Mouse (Mus musculus): ENCODE measurements around the gene Ercc2. TPM values are rescaled to one million over a fixed set of nuclear protein-coding genes. Genes with fewer than 3 reads are reported as not detected.

Ercc2 gene
- total and polyA plus RNA-seq, 3 experiments, result 29.0 to 43.8 (median 33.5) TPM

GRCm38 (mm10) chr7:19376019-19376418 is 5.8 kb upstream of the Ercc2 start:
- TF ChIP-seq HCFC1 (IDR thresholded peaks at IDR 0.05; ENCODE audit: low read depth, low read length), result no peak
- TF ChIP-seq JUN (IDR thresholded peaks at IDR 0.05; ENCODE audit: insufficient read depth, low read depth, low read length), result no peak
- TF ChIP-seq POLR2A (IDR thresholded peaks at IDR 0.05; ENCODE audit: low read depth, low read length), result no peak
- no peak for TF ChIP-seq EP300 (IDR thresholded peaks at IDR 0.05; ENCODE audit: low read length)
- no peak for TF ChIP-seq UBTF (IDR thresholded peaks at IDR 0.05; ENCODE audit: low read depth, low read length)
- no peak for TF ChIP-seq NELFE (IDR thresholded peaks at IDR 0.05; ENCODE audit: low read depth, low read length)
- peaks cover 0 to 2% of the 10 kb centered on the region in 2 experiments for H3K36me3 ChIP-seq (replicated peaks in 1 of 2; ENCODE audit: control insufficient read depth in 1 of 2, insufficient read depth in 1 of 2, low read length in 1 of 2)
- no peak for DNase-seq (ENCODE audit: extremely low read depth)
- H3K79me2 ChIP-seq (replicated peaks; ENCODE audit: control insufficient read depth, extremely low read depth, insufficient read depth, poor library complexity, severe bottlenecking), result no peaks in the 10 kb centered on the region
- H3K27ac ChIP-seq (ENCODE audit: insufficient read depth, low read depth), result no peak overlapping the region
- dilution Hi-C loops (cut with MboI; ENCODE audit: extremely low pct_ligation_motif_present, extremely low pct_unique_long_range_greater_than_20kb, low sequenced_read_pairs) (no loop called here), in situ Hi-C loops (cut with MboI; ENCODE audit: low pct_ligation_motif_present, low pct_unique_long_range_greater_than_20kb, low sequenced_read_pairs) (no loop called here)
- no peaks in the 10 kb centered on the region for H3K9me3 ChIP-seq (replicated peaks; ENCODE audit: low read length)
- no peak overlapping the region for H3K4me3 ChIP-seq (replicated peaks in 1 of 3; ENCODE audit: low read depth in 2 of 3, low read length in 2 of 3, poor library complexity in 1 of 3)
- no peak overlapping the region for H3K9ac ChIP-seq (ENCODE audit: insufficient read depth, low read depth)
- peaks cover 2% of the 10 kb centered on the region for H3K27me3 ChIP-seq (replicated peaks)
- no peak overlapping the region for H3K4me2 ChIP-seq (ENCODE audit: insufficient read depth, low read depth, poor library complexity, severe bottlenecking)
- H3K4me1 ChIP-seq (ENCODE audit: control insufficient read depth in 1 of 2, insufficient read depth in 2 of 2), result peaks cover 0 to 3% of the 10 kb centered on the region in 2 experiments; a peak in 1 of 4 replicates

- H3K9me3 ChIP-seq (replicated peaks; ENCODE audit: low read length), result no peaks in the 10 kb centered on the region
- TF ChIP-seq UBTF (IDR thresholded peaks at IDR 0.05; ENCODE audit: low read depth, low read length) (no peak), PAX5 (IDR thresholded peaks at IDR 0.05; ENCODE audit: low read length) (no peak), ZNF384 (IDR thresholded peaks at IDR 0.05; ENCODE audit: low read depth, low read length) (no peak), USF2 (conservative IDR thresholded peaks at IDR 0.05; ENCODE audit: low read depth, low read length) (no peak), RAD21 (IDR thresholded peaks at IDR 0.05; ENCODE audit: low read depth, low read length) (no peak), SIN3A (IDR thresholded peaks at IDR 0.05; ENCODE audit: low read length) (no peak), JUND (conservative IDR thresholded peaks at IDR 0.05; ENCODE audit: low read depth, low read length) (no peak), POLR2AphosphoS2 (IDR thresholded peaks at IDR 0.05; ENCODE audit: low read depth, low read length) (no peak), NRF1 (IDR thresholded peaks at IDR 0.05; ENCODE audit: low read depth, low read length) (no peak), TBP (conservative IDR thresholded peaks at IDR 0.05; ENCODE audit: low read depth, low read length) (no peak), ZC3H11A (IDR thresholded peaks at IDR 0.05; ENCODE audit: low read depth, low read length) (no peak), MXI1 (IDR thresholded peaks at IDR 0.05; ENCODE audit: low read depth, low read length) (no peak), POLR2A (IDR thresholded peaks at IDR 0.05; ENCODE audit: low read depth, low read length) (no peak), IRF4 (IDR thresholded peaks at IDR 0.05; ENCODE audit: low read depth, low read length) (no peak), HCFC1 (IDR thresholded peaks at IDR 0.05; ENCODE audit: low read depth, low read length) (no peak)
- no peaks in the 10 kb centered on the region for H3K27me3 ChIP-seq (replicated peaks)
- H3K79me2 ChIP-seq (replicated peaks; ENCODE audit: control insufficient read depth, extremely low read depth, insufficient read depth, poor library complexity, severe bottlenecking), result peaks cover 12% of the 10 kb centered on the region
- in situ Hi-C loops (cut with MboI; ENCODE audit: low pct_ligation_motif_present, low pct_unique_long_range_greater_than_20kb, low sequenced_read_pairs), result no loop called here
- no peak overlapping the region for H3K4me3 ChIP-seq (replicated peaks in 1 of 3; ENCODE audit: low read depth in 2 of 3, low read length in 2 of 3, poor library complexity in 1 of 3)
- DNase-seq (ENCODE audit: extremely low read depth), result no peak
- peaks cover 3% of the 10 kb centered on the region in 2 experiments; a peak in 3 of 4 replicates for H3K4me1 ChIP-seq (ENCODE audit: control insufficient read depth in 1 of 2, insufficient read depth in 2 of 2)
- H3K9ac ChIP-seq (ENCODE audit: insufficient read depth, low read depth), result no peak overlapping the region
- no peak overlapping the region for H3K27ac ChIP-seq (ENCODE audit: insufficient read depth, low read depth)
- dilution Hi-C loops (cut with MboI; ENCODE audit: extremely low pct_ligation_motif_present, extremely low pct_unique_long_range_greater_than_20kb, low sequenced_read_pairs), result no loop called here
- no peak overlapping the region for H3K4me2 ChIP-seq (ENCODE audit: insufficient read depth, low read depth, poor library complexity, severe bottlenecking)
- peaks cover 0 to 2% of the 10 kb centered on the region in 2 experiments for H3K36me3 ChIP-seq (replicated peaks in 1 of 2; ENCODE audit: control insufficient read depth in 1 of 2, insufficient read depth in 1 of 2, low read length in 1 of 2)
Observed at GRCm38 (mm10) chr7:19378049-19378448, 3.8 kb upstream of the Ercc2 start.
